Mouse (Mus musculus) left cerebral cortex, adult 2 months (tissue): ENCODE measurements at regions not wholly inside any gene's neighbourhood (a gene's known extent, or its start where the extent isn't known, plus 50 kb on each side); places are given as distances from the start of the nearest gene placed in this dataset.

Source experiments
- DNase-seq, 2 experiments: peaks; one replicate each; pipeline ENCODE4 v3.0.0; 2021 to 2022; ENCODE audit warnings: low spot score in 2 of 2, mixed read lengths in 1 of 2; ENCODE audit errors: extremely low spot score in 1 of 2
- H3K27ac ChIP-seq: fragments of 200-600 bp; 2 replicates; pipeline ENCODE4 v1.8.1; 2022
- H3K4me3 ChIP-seq: fragments of 200-600 bp; 2 replicates; pipeline ENCODE4 v1.8.1; 2022
- CTCF ChIP-seq: fragments of 200-600 bp; IDR thresholded peaks from 2 replicates; pipeline ENCODE4 v1.8.1; 2022; ENCODE audit warnings: antibody characterized with exemption, mild to moderate bottlenecking, moderate library complexity
- intact Hi-C: fragments of 180-260 bp; cut with DNase I; formaldehyde crosslinking; loops from one replicate; pipeline ENCODE4 v1.15.1; 2025

DNA sequence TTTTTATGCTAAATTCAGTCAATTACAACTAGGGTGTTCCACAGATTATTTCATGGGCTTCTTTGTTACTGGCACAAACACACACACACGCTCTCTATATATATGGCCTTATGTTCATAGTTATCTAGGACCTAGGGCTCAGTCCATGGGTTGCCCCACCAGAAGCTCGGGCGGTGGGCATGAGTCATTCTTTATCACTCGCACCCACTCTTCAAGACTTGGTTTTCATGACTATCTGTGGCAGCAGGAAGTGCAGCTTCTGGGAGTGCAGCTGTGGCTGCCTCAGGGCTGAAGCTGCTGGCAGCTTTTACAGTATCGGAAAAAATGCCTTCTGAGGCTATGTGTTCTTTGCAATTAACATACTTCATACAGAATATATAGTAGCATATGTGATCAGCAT lies 198.7 kb downstream of the Ipo11 start:
- H3K27ac ChIP-seq: no peak overlapping the region
- TF ChIP-seq CTCF: no peak; the same call in 1 of the 2 replicates
- intact Hi-C loops: no loop called here
- H3K4me3 ChIP-seq: no peak overlapping the region
- DNase-seq: no peak

DNA sequence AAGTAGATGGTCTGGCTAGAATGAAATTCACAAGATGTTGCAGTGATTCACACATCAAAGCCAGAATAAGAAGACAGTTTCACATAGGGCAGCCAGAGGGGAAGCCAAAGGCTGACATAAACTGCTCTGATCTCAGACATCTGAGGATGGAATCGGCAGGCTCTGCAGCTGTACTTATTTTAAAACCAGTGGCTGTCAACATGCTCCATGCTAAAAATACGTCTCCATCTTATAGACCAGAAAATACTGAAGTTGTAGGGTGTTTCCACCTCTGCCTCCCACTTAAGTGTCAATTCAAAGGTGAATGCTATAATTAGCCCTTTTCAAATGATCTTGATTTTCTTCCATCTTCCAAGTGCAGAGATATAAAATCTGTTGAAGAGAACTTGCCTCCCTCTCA lies 202.4 kb downstream of the Ipo11 start:
- intact Hi-C loops: no loop called here
- no peak for TF ChIP-seq CTCF
- Histone ChIP-seq H3K27ac (peak overlapping the region; percentile 20; the same call in 1 of the 2 replicates), H3K4me3 (no peak overlapping the region)
- DNase-seq: no peak

DNA sequence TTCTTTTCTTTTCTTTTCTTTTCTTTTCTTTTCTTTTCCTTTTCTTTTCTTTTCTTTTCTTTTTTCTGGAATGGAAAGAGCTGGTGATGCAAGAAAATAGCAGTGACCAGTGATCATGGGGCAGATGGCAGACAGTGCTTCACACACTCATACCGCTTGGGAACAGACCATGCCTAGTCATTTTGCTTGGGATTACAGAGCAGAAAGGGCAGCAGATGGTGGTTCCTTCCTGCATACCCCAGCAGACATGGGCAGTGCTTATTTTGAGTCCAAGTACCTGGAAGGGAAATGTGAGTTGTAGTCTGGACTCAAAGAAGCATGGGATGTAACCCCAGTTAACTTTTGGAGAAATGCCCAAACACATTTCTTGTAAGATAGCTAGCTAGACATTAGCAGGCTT lies 203.9 kb downstream of the Ipo11 start:
- intact Hi-C loops: no loop called here
- TF ChIP-seq CTCF: no peak
- DNase-seq: no peak
- no peak overlapping the region for H3K27ac ChIP-seq
- H3K4me3 ChIP-seq: no peak overlapping the region

DNA sequence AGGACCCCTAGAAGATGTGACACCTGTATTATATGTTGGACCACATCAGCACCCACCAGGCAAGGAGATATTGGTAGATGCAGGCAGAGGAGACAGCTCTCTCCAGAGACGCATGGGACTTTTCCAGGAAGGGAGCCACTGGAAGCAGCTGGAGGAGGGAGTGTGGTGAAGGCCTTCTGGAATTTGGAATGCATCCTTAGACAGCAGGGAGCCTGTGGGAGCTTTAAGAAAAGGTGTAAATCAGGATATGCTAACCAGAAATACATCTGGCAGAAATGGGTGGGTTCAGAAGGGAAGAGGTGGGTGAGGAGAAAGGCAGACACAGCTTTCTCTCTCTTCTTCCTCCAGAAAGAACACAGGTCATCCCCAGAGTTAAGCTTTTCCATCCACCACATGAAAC lies 213.4 kb downstream of the Ipo11 start:
- Histone ChIP-seq H3K4me3 (no peak overlapping the region), H3K27ac (no peak overlapping the region; the same call in 1 of the 2 replicates)
- DNase-seq: peak in 1 of 2 experiments; percentile 16
- intact Hi-C loops: loop anchor here (5.0 kb wide), 1 partner anchor 194 kb away; no protein-coding TSS in a partner anchor
- TF ChIP-seq CTCF: no peak

DNA sequence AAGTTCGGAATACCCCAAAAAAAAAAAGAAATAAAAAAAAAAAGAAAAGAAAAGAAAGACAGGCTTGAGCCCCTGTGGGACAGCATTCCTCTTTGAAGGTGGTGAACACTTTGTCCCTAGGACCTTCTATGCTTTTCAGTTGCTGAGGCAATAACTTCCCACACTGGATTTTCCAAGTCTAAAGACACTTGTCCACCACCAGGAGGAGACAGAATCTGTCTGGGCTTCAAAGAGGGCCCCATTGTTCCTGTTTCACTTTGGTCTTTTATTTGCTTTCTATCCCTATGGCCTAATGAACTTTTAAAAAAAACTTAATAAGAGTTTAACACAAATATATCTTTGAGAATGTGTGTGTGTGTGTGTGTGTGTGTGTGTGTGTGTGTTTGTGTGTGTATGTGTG lies 215.6 kb downstream of the Ipo11 start:
- DNase-seq: no peak
- Histone ChIP-seq H3K27ac (no peak overlapping the region), H3K4me3 (no peak overlapping the region)
- intact Hi-C loops: loop anchor here (5.0 kb wide), 1 partner anchor 196 kb away; no protein-coding TSS in a partner anchor
- TF ChIP-seq CTCF: peak; percentile 25; the same call in 1 of the 2 replicates

DNA sequence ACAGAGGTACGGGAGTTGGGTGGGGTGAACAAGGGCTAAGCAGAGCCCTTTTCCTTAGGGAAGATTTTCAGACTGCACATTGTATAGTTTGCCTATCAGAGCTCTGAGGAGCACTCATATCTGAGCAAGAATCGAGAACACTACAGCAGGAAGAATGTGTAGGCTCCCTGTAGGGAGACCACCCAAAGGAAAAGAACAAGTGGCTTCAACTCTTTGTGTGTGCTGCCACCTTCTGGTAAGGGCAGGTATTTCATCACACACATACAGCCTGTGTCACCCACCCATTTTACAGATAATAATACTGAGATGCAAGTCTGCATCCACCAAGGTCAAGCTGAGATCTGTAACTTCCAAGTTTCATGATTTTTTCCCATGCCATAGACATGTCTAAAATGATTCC lies 221.0 kb downstream of the Ipo11 start:
- Histone ChIP-seq H3K27ac (no peak overlapping the region), H3K4me3 (no peak overlapping the region)
- peak; percentile 72 for TF ChIP-seq CTCF
- DNase-seq: peak in 1 of 2 experiments; percentile 38
- intact Hi-C loops: loop anchor here (1.0 to 5.0 kb wide), 2 partner anchors 1273 to 1448 kb away; no protein-coding TSS in a partner anchor

DNA sequence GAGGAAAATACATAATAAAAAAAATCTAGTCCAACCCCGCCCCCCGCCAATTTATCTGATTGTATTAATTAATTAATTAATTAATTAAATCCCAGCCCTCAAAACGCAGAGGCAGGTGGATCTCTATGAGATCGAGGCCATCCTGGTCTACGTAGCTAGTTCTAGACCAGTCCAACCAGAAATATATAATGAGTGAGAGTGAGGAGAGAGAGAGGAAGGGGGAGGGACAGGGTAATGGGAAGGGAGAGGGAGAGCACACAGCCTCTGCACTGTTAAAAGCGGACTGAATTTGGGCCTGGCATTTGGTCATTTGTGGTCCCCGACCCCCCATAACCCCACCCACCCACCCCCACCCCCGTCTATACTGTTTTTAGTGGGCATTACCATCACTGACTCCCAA lies 221.5 kb downstream of the Ipo11 start:
- intact Hi-C loops: loop anchor here (5.0 kb wide), 1 partner anchor 1448 kb away; no protein-coding TSS in a partner anchor
- no peak for TF ChIP-seq CTCF
- no peak for DNase-seq
- no peak overlapping the region for H3K4me3 ChIP-seq
- H3K27ac ChIP-seq: no peak overlapping the region

DNA sequence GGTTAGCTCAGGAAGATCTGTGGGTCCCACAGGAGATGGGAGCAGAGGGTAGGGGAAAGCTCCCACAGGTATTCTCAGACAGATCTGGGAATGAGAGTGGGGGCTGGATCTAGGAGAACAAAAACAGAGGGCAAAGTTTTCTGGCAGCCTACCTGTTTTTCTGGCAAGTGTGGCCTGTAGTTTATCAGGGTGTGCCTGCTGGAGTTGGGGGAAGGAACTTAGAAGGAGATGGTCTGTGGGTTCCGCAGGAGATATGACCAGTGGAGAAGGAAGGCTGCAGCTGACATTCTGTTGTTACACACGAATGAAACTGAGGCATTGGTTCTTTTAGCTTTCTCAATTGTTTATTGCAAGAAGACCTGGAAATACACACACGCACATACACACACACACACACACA lies 226.2 kb downstream of the Ipo11 start:
- intact Hi-C loops: no loop called here

DNA sequence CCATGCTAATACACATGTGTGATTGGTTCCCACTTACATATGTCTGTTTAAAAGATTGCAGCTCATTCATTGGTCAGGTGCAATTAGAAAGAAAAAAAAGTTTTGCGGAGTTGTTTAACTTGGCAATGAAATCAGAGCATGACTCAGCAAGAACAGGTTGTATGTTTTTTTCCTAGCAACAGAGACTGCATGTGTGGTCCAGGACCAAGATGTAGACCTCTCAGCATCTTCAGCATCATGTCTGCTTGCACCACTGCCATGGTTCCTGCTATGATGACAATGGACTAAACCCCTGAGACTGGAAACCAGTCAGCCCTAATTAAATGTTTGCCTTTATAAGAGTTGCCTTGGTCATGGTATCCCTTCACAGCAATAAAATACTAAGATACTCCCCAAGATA lies 236.4 kb downstream of the Ipo11 start:
- Histone ChIP-seq H3K4me3 (no peak overlapping the region), H3K27ac (no peak overlapping the region)
- no peak for TF ChIP-seq CTCF
- intact Hi-C loops: no loop called here
- no peak for DNase-seq

More for the DNA sequence above, 226.2 kb downstream of the Ipo11 start:
- no peak for TF ChIP-seq CTCF
- DNase-seq: no peak
- no peak overlapping the region for H3K27ac ChIP-seq
- H3K4me3 ChIP-seq: no peak overlapping the region

DNA sequence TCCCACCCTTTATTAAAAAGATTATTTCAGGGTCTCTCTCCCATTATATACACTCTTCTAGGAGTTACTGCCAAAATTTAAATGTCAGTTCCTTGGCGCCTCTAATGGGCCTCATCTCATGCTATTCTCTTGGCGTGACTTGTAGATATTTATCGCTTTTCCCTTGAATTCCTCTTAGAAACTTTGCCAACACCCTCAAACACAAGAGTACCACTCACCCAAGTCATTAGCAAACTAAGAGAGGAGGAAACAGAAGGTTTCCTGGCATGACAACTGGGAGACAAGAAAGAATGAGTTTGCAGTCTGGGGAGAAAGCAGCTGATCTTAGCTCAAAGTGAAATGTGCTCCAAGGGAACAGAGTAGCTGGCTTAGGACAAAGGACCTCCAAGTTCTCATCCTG lies 236.8 kb downstream of the Ipo11 start:
- no peak overlapping the region for H3K27ac ChIP-seq
- DNase-seq: no peak
- intact Hi-C loops: no loop called here
- TF ChIP-seq CTCF: no peak
- no peak overlapping the region for H3K4me3 ChIP-seq

DNA sequence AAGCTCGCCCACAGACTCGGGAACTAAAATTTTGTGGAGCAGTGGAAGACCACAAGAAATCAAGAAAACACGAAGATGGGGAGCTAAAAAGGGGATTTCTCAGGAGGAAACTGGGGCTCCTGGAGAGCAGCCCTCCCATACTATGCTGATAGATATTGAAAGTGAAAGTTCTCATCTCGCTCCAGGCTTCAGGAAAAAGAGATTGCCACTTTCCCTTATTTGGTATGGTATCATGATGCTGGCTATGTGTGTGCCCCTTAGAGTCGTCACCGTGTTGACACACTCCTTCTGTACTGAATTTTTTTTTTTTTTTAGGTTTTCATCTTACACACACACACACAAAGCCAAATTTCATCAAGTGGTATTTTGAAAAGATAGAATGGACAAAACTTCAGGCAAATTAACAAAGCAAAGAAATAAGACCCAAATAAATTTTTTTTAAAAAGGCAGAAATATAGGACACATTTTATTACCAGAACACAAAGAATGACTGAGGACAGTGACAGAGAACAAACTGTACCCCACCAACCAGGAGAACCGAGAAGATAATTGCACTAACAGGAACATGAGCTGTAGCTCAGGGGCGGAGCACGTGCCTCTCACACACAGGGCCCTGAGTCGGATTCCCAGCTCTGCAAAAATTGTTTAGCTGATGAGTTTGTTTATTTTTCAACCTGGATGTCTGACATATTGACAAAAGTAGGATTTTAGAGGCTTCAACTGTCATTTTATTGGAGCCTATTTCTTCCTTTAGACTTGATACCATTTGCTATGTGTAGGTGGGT lies 244.8 kb downstream of the Ipo11 start:
- intact Hi-C loops: loop anchor here (1.0 kb wide), 1 partner anchor 31 kb away; no protein-coding TSS in a partner anchor
- H3K4me3 ChIP-seq: no peak overlapping the region
- H3K27ac ChIP-seq: no peak overlapping the region
- DNase-seq: no peak
- no peak for TF ChIP-seq CTCF

DNA sequence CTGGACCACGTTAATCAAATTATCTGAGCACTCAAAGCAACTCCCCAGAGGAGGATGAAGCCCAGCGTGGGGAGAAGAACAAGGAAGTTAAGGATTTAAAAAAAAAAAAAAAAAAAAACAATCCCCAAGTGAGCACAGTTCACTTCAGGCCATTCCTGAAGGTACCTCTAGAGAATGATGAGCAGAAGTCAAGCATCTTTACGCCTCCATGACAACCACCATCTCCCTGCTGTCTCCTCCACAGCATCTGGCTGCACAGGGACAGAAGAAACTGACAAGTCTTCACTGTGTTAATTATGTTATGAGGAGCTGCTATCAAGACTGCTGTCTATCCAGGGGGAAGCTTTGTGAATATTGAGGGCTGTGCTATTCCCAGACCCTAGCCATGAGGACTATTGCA lies 246.6 kb downstream of the Ipo11 start:
- intact Hi-C loops: no loop called here
- no peak for DNase-seq
- H3K27ac ChIP-seq: no peak overlapping the region; the same call in 1 of the 2 replicates
- no peak for TF ChIP-seq CTCF
- H3K4me3 ChIP-seq: no peak overlapping the region

DNA sequence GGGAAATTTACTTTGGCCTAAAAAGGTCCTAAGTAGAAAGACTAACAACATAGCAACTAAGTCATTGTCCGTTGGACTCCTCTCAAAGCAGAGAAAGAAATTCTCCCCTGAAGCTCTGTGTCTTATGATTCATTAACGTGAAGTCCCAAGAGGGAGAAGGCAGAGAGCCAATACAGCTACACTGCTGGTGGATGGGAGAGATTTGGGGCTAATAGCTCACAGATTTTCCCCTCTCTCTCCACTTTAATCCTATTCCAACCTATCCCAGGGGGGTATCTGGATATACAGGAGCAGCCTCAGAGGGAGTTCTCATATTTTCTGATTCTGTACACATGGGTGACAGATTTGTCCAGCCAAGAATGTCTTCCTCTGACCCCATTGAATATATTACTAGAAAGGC lies 247.1 kb downstream of the Ipo11 start:
- TF ChIP-seq CTCF: no peak
- no peak for DNase-seq
- Histone ChIP-seq H3K27ac (peak overlapping the region; percentile 40; the same call in 1 of the 2 replicates), H3K4me3 (no peak overlapping the region)
- intact Hi-C loops: no loop called here
